Mouse (Mus musculus) retina, postnatal 1 day (tissue): Measurements from ENCODE around the gene Eng.

ENCODE experiments used
- DNase-seq: peaks from one replicate; pipeline ENCODE4 v3.0.0-alpha.2; 2012

Eng gene

GRCm38 (mm10) chr2:32712108-32712551 is 65.7 kb downstream of the Eng start:
- DNase-seq: peak; percentile 71

DNA sequence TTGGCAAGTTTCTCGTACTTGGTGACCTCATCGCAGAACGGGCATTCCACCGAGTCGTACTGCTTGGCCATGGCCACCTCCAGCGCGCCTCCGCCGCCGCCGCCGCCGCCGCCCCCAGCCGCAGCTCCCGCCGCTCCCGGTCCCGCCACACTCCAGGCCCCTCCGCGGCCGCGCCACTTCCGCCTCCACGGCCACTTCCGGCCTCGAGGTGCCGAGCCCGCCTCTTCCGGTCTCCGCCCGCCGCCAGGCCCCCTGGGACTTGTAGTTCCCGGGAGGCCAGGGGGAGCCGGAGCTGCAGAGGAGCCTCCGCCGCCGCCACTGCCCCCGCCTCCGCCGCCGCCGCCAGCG is 66.2 kb downstream of the Eng start:
- peak; percentile 95 for DNase-seq

GRCm38 (mm10) chr2:32712934-32713817 is 66.8 kb downstream of the Eng start, which contains the start of gene Cdk9:
Gene Cdk9 (minus strand): TSS chr2:32713076.
- peak; percentile 95 for DNase-seq

GRCm38 (mm10) chr2:32714117-32714986 is 68.0 kb downstream of the Eng start:
- DNase-seq: no peak

GRCm38 (mm10) chr2:32714987-32715425 is 68.6 kb downstream of the Eng start:
- no peak for DNase-seq

DNA sequence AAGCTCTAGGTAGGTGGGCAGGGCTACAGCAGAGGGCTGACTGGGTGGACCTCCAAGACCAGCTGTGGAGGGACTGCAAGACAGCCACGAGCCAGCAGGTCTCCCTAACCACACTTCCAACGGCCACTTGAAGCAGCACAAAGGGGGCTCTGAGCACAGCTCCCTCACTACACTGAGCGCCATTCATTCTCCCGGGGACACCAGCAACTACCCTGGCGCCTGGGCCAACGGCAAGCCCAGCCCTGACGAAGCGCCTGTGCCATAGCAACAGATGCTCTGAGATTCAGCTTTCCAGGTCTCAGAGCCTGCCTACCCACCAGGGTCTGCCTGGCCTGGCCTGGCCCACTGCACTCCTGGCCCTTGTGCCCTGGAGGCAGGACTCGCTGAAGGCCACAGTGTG is 72.4 kb downstream of the Eng start:
- DNase-seq: peak; percentile 95

DNA sequence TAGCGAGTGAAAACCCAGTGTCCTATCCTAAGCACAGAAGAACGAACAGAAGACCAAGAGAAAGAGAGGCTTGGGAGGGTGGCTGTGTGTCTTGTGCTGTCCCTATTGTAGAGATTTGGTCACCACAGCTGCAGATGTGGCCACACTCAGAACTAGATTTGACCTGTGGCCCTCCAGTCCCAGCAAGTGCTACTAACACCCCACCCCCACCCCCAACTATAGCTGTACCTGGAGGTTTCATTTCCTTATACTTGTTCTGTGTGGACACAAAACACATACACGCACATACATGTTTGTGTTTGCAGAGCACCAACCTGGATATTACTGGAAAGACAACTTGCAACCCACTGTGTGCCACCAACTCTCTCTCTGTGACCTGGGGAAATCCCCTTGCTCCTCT is 73.7 kb downstream of the Eng start:
- DNase-seq: no peak

DNA sequence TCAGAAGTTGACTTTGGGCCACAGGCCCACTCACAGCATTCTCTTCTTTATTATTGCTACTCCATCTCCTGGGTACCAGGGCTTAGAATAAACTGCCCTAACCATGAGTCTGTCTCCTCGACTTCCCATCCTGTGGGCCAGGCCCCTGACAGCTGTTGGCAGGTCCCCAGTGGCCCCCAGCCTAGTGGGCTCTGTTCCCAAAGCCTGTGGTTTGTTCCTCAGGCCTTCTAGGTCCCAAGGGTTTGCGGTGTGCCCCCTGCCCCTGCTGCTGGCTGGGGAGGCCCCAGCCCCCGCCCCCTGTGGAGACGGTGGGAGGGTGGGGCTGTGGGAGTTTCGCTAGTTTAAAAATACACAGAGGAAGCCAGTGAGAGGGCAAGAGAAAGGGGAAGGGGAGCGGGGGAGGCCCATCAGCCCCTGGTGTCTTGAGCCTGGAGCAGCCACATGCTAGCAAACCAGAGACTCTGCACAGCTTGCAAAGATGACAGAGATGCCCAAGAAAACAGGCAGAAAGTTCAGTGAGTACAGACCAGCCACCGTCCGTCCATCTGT is 74.4 kb downstream of the Eng start, which contains the start of gene Sh2d3c:
Gene Sh2d3c (plus strand): TSS at position 375 of the 549 bp plus-strand sequence.
- no peak for DNase-seq

DNA sequence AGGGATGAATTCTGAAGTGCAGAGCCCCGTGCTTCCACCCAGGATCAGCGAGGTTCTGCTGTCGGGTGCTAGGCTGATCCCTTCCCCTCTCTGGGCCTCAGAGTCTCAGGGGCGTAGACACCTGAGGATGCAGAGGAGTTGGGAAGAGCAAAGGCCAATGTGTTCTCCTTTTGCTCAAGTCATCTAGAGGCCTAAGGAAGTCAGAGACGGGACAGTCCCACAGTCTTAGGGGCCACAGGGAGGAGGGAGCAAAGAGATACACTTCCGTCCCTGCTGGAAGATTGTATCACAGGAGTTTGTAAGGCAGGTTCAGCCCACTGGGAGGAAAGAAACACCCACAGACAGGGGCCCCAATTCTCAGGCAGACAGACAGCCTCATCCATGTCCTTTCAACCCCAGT is 75.7 kb downstream of the Eng start:
- no peak for DNase-seq

GRCm38 (mm10) chr2:32722581-32722980 is 76.2 kb downstream of the Eng start:
- no peak for DNase-seq

- DNase-seq: no peak
Measured at GRCm38 (mm10) chr2:32724149-32724548, 77.8 kb downstream of the Eng start.

GRCm38 (mm10) chr2:32724832-32725790 is 78.7 kb downstream of the Eng start:
- no peak for DNase-seq

GRCm38 (mm10) chr2:32727435-32727834 is 81.0 kb downstream of the Eng start:
- peak; percentile 99 for DNase-seq

DNA sequence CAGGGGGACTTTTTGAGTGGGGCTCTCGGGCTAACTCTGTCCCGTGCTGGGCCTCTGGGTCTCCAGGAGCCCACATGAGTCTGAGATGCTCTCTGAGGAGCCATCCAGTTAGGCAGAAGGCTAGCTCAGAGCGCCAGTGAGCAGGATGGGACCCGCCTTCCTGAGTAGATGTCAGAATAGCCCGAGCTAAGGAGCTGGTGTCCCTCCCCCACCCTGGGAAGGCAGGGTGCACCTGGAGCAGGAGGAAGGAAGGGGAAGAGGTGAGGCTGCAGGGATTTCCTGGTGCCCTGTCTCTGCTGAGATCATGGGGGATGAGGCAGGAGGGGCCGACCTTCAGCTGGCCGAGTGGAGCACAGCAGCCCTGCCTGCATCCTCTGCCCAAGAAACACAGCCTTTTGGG is 82.1 kb downstream of the Eng start:
- DNase-seq: no peak

DNA sequence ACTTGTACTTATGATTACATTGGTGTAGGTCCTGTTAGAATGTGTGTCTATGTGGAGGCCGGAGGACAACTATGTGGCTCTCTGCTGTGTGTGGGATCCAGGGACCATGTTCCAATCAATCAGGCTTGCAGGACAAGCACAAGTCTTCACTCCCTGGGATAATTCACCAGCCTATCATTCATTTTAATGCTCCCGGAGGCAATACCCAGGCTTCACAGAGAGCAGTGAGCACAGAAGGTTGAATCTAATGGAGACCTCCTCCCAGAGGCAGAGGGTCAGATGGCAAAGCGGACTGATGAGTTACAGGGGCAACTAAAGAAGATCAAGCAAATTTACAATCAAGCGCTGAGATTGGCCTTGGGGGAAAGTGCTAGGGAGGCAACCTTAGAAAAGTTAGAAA is 83.2 kb downstream of the Eng start:
- DNase-seq: no peak

DNA sequence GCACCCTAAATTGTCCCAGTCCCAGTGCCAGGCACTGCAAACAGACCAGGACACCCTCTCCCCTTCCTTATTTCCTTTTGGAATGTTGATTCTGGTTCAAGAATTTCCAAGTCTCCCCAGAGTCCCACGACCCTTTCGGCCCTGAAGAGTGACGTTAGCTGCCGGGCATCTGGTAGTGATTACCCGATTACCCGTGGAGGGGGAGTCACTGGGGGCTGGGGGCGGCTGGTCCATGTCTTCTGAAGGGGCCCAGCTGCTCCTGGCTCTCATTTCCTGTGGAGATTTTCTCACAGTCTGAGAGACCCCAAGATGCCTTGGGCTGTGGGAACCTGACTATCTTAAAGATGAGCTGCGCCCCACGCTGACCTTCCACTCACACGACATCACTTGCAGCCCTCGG is 84.5 kb downstream of the Eng start:
- DNase-seq: no peak

GRCm38 (mm10) chr2:32731911-32732310 is 85.5 kb downstream of the Eng start:
- DNase-seq: no peak
